Mouse (Mus musculus) adrenal gland, adult 18-20 months (tissue): Measurements from ENCODE around the gene Lig1. TPM values are rescaled to one million over a fixed set of nuclear protein-coding genes. Genes with fewer than 3 reads are reported as not detected.

Experiments used
- DNase-seq, 2 experiments: peaks; one replicate each; pipeline ENCODE4 v3.0.0; 2021 to 2022; ENCODE audit warnings: low spot score in 2 of 2
- total RNA-seq, 2 experiments: library from RNA; stranded (reverse); gene quantifications; 1 replicate in 1 of 2; 2 replicates in 1 of 2; pipeline ENCODE4 v1.2.3; 2021

Lig1 gene
- total RNA-seq, 2 experiments from 2014 or later = 6.6 to 9.8 TPM

GRCm38 (mm10) chr7:13309407-13309806, 32.3 kb downstream of the Lig1 start:
- no peak for DNase-seq

- no peak for DNase-seq
Observed at GRCm38 (mm10) chr7:13310493-13311199, 33.6 kb downstream of the Lig1 start.

- DNase-seq = no peak
Observed at GRCm38 (mm10) chr7:13311401-13311800, 34.3 kb downstream of the Lig1 start.

GRCm38 (mm10) chr7:13314095-13314597, 37.1 kb downstream of the Lig1 start:
- DNase-seq = no peak

- DNase-seq = no peak
Observed at GRCm38 (mm10) chr7:13321424-13321823, 44.3 kb downstream of the Lig1 start.

- DNase-seq = no peak
Observed at GRCm38 (mm10) chr7:13324316-13324715, 47.2 kb downstream of the Lig1 start, which contains the start of gene Pla2g4c. Gene Pla2g4c, plus strand, starts transcription at chr7:13324655.

GRCm38 (mm10) chr7:13330575-13330974, 53.5 kb downstream of the Lig1 start:
- DNase-seq = no peak

- no peak for DNase-seq
Observed at GRCm38 (mm10) chr7:13355943-13356342, 78.9 kb downstream of the Lig1 start.

Other genes starting within 250 kb of the Lig1 start
- gene Chmp2a, start 242.5 kb upstream of the Lig1 start, total RNA-seq = 100 to 1,000 TPM; 210 to 213 TPM
- 100 to 1,000 TPM; 162 to 182 TPM for gene Ube2m, start 239.0 kb upstream of the Lig1 start, total RNA-seq
- 1 to 10 TPM; 1.8 to 2.2 TPM for gene Mzf1, start 222.5 kb upstream of the Lig1 start, total RNA-seq
- not detected for gene Vmn1r85, start 182.1 kb upstream of the Lig1 start, total RNA-seq
- gene Vmn1r86, start 157.4 kb upstream of the Lig1 start, total RNA-seq = not detected
- gene Vmn1r87, start 137.1 kb upstream of the Lig1 start, total RNA-seq = not detected
- under 1 TPM; 0.06 to 0.10 TPM for gene Vmn1r88, start 117.7 kb upstream of the Lig1 start, total RNA-seq
- not detected for gene Vmn1r89, start 64.3 kb upstream of the Lig1 start, total RNA-seq
- 1 to 10 TPM; 8.4 to 9.6 TPM for gene Zswim9, start 1.4 kb downstream of the Lig1 start, total RNA-seq
- under 1 TPM; 0.20 to 0.38 TPM for gene Pla2g4c, start 47.4 kb downstream of the Lig1 start, total RNA-seq
- gene Cabp5, start 120.8 kb downstream of the Lig1 start, total RNA-seq = not detected
- gene Bsph1, start 173.6 kb downstream of the Lig1 start, total RNA-seq = not detected